Mouse (Mus musculus): ENCODE data around the gene Minpp1. TPM values are rescaled to one million over a fixed set of nuclear protein-coding genes. Genes with fewer than 3 reads are reported as not detected.

The Minpp1 gene
- total RNA-seq, 2 experiments from 2014 or later = 30.8 to 36.7 TPM

GRCm38 (mm10) chr19:32489166-32489895 lies 3.8 kb downstream of the Minpp1 start:
- DNase-seq = no peak

GRCm38 (mm10) chr19:32490976-32491375 lies 5.4 kb downstream of the Minpp1 start:
- no peak for DNase-seq

- no peak for DNase-seq
These were observed 6.8 kb downstream of the Minpp1 start for GRCm38 (mm10) chr19:32492339-32492738.

DNA sequence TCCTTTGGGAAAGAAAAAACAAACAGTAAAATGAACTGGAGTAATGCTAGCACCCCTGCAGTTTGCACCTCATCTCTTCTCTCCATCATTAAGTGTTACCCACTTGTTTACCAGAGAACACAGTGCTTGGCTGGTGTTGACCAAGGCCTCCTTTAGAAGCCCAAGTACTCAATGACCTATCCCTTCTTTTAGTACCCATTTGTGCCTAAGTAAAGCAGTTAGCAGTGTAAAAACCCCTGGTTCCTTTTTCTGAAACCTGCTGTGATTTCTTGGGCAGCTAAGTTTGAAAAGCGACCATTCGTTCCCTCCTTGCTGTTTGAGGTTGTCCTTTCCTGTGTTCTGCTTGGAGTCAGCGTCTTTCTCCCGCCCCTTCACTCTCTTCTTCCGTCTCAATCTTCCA lies 7.4 kb downstream of the Minpp1 start:
- no peak for DNase-seq

DNA sequence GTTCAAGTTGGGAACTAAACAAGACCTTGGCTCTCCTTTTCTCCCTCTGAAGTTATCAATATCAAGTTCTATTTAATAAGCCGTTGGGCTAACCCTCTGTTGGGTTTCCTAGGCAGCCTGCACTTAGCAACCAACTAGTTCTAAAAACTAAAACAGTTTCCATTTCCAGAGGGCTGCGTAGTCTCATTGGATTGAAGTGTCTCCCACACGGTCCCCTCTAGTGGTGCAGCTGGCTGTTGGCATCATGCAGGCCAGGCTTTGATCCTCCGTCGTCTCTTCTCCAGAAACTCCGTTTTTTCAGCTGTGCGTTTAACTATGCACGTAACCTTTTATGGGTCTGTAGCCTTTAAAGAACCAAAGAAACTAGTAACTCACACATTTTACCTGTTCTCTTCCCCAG lies 7.9 kb downstream of the Minpp1 start:
- DNase-seq = no peak

DNA sequence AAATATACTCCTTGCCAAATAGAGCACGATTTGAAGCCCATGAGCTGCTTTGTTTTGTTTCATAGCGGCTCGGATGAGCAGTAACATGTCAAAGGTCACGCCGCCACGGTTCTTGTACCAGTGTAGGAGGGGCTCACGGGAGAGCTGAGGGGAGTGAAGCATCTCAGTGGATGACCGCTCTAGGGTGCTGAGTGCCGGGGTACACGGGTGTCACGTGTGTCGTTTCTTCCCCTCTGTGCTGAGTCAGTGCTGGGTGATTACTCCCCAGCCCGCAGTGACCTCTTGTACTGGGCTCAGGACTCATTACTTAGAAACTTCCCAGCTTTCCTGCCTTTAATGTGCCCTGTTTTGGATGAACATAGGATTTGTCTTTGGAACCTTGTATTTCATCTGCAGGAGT lies 9.0 kb downstream of the Minpp1 start:
- DNase-seq = no peak

GRCm38 (mm10) chr19:32495034-32495433 lies 9.5 kb downstream of the Minpp1 start:
- no peak for DNase-seq

- no peak for DNase-seq
These were observed 11.8 kb downstream of the Minpp1 start for GRCm38 (mm10) chr19:32497411-32497810.

DNA sequence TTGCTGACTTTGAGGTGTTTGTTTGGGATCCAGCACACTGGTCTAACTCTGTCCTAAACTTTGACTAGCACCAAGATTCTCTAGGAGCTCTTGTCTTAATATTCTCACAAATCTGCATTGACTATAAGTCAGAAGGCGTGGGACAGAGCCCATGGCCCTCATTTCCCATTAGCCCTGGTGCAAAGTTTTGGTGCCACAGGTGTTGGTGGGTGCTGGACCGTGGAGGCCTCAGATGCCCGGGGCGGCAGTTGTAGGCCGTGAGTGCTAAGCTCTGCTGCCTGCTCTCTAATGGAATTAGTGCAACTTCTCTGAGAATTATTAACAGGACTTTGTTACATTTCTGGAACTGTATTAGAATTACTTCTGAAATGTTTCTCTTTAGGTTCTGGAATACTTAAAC lies 12.4 kb downstream of the Minpp1 start:
- no peak for DNase-seq

DNA sequence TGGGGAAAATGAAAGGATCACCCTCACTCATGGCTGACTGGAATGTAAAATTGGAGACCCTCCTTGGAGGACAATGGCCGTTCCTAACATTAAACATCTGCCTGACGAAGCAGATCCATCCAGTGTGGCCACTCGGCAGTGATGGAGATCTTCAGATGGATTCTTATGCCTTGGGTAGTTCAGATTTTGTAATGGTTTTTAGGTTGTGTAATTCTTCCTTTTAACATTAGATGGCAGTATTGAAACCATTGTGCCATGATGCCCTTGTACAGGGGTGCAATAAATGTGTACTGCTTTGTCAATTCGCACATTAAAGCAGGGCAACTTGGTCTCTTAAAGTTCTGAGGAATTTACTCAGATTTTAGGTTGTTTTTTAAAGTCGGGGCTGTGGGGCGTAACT lies 15.8 kb downstream of the Minpp1 start:
- DNase-seq = no peak

- DNase-seq = no peak
These were observed 20.5 kb downstream of the Minpp1 start for GRCm38 (mm10) chr19:32506081-32506480.

GRCm38 (mm10) chr19:32506514-32506913 lies 20.9 kb downstream of the Minpp1 start:
- DNase-seq = no peak

GRCm38 (mm10) chr19:32507100-32507499 lies 21.5 kb downstream of the Minpp1 start:
- DNase-seq = no peak

- peak; percentile 56 for DNase-seq
These were observed 22.0 kb downstream of the Minpp1 start for GRCm38 (mm10) chr19:32507526-32507925.

DNA sequence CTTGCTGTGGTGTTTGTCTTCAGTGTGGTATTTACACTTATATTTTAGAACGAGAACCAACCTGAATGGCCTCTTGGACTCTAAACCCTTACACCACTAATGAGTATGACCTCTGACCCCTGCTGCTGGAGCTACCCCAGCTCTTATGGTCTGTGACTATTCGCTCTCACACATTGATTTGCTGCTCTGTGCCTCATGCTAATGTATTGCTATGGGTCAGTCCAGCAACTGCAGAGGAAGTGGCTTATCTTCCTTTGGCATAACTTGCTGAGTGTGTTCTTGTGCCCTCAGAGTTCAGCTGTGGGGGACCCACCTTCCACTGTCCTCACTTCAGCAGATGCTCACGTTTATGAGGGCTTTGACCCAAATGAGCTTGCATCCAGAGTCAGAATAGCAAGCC lies 24.7 kb downstream of the Minpp1 start:
- no peak for DNase-seq

- no peak for DNase-seq
These were observed 25.4 kb downstream of the Minpp1 start for GRCm38 (mm10) chr19:32510962-32511361.

DNA sequence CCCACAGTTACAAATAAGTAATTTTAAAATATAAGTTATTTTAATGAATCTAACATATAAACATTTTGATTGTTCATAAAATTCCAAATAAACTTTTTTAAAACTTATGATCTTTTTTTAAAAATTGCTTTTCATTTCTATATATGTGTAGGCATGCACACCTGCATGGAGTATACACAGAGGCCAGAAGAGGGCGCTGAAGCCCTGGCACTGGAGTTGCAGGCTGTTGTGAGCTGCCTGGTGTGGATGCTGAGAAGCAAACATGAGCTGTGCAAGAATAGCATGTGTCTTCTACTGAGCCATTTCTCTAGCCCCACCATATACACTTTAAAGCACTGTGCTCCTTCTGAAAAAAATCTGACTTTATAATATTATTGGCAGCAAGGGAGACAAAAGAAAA lies 26.9 kb downstream of the Minpp1 start:
- DNase-seq = no peak

DNA sequence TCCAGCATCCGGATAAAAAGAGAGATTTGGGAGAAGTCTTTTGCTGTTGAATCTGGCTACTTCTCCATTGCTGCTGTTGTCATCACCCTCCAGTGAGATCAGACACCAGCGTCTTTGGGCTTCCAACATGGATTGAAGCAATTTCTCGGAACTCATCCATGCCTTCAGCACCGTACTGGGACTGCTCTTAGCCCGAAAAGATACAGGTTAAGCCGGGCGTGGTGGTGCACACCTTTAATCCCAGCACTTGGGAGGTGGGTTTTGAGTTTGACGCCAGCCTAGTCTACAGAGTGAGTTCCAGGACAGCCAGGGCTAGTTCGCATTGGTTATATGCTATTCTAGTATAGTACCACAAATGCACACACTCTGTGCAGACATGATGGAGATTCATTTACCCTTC lies 31.0 kb downstream of the Minpp1 start:
- DNase-seq = no peak

DNA sequence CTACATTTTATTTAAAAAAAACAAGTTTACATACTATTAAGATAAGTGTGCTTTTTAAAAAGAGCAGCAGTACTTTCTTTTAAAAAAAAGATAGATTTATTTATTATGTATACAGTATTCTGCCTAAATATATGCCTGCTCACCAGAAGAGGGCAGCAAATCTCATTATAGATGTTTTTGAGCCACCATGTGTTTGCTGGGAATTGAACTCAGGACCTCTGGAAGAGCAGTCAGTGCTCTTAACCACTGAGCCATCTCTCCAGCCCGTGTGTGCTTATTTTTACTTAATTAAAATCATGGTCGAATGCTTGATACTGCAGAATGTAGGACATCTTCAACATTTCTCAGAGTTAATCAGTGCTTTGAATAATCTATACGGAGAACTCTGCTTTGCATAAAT lies 35.9 kb downstream of the Minpp1 start:
- no peak for DNase-seq

- DNase-seq = no peak
These were observed 36.7 kb downstream of the Minpp1 start for GRCm38 (mm10) chr19:32522247-32522646.

DNA sequence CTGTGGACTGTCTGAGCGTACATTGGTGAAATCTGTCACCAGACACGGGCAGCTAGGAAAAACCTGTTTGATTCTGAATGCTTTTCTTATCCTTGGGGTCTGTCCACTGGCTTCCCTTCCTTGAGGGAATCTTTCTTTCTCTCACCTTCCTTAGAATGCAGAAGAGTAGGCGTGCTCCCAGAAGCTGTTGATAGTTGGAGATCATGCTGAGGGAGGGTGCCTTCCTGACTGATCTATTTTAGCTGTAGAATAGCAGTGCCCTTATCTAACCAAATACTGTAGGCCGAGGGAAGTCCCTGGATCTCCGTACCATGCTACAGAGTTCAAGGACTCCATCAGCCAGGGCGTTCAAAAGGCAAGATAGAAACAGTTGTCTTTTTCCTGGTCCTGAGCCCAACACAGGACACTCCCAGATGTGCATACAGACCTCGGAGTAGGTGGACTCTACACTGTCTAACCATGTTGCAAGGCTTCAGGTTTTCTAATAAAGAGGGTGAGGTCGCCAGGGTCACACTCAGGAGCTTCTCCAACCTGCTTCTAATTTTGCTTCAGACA lies 37.3 kb downstream of the Minpp1 start:
- no peak for DNase-seq

GRCm38 (mm10) chr19:32523769-32524515 lies 38.4 kb downstream of the Minpp1 start:
- no peak for DNase-seq

DNA sequence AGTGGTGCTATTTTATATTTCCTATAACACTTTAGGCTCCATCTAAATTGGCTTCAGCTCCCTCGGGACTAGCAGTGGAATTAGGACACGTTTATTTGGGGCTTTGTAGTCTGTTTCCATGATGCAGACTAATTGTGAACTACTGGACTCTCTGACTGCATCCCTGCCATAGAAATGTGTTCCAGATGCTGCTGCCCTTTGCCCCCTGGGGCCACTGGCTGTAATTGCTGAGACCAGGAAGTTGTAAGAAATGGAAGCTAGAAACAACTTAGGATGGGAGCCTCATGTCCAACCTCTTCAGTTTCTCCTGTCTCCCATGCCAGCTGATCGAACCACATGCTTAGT lies 38.9 kb downstream of the Minpp1 start:
- DNase-seq = no peak

DNA sequence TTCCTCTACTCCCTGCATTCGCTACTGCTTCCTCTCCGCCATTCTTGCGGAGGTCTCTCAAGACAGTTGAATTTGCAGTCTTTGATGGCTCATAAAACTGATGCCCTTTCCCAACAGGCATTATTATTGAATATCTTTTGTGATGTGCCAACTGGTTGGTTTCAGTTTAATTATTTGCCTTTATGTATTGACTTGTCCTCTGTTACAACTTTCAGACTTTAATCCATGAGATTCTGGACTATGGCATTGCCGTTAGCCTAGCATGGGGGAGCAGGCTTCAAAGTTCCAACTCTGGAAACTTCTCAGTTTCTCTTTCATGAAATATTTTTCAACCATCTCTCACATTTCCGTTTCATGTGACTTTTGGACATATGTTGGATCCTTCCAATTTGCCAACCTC lies 41.6 kb downstream of the Minpp1 start:
- DNase-seq = no peak
